Mouse (Mus musculus) embryonic facial prominence, embryonic 11.5 days (tissue): ENCODE data around the gene Tm4sf19. TPM values are rescaled to one million over a fixed set of nuclear protein-coding genes. Genes with fewer than 3 reads are reported as not detected.

Experiments
- ATAC-seq: fragments of 200-750 bp; cut with Nextera tagmentation; replicated peaks from 2 replicates; pipeline ENCODE4 v1.8.0; 2017; ENCODE audit warnings: low read depth; ENCODE audit not compliant: insufficient number of reproducible peaks, low FRiP score, low TSS enrichment
- DNase-seq: peaks from one replicate; pipeline ENCODE4 v3.0.0-alpha.2; 2015; ENCODE audit warnings: low spot score
- H3K27ac ChIP-seq: fragments of 300-500 bp; sonication (generic); replicated peaks from 2 replicates; pipeline ENCODE4 v1.5.1; 2014; ENCODE audit warnings: mild to moderate bottlenecking, low read depth, low read length, control low read depth
- H3K27me3 ChIP-seq: fragments of 300-500 bp; sonication (generic); 2 replicates; pipeline ENCODE4 v1.6.1; 2014; ENCODE audit warnings: mild to moderate bottlenecking, low read length, moderate library complexity, mixed read lengths; ENCODE audit not compliant: control insufficient read depth, insufficient read depth
- H3K36me3 ChIP-seq: fragments of 300-500 bp; sonication (generic); replicated peaks from 2 replicates; pipeline ENCODE4 v1.6.1; 2014; ENCODE audit warnings: low read depth, mild to moderate bottlenecking, low read length, moderate library complexity, mixed read lengths; ENCODE audit not compliant: control insufficient read depth, insufficient read depth
- H3K4me1 ChIP-seq: fragments of 300-500 bp; sonication (generic); 2 replicates; pipeline ENCODE4 v1.6.1; 2014; ENCODE audit warnings: low read length, mixed read lengths; ENCODE audit not compliant: control insufficient read depth, insufficient read depth
- H3K4me2 ChIP-seq: fragments of 300-500 bp; sonication (generic); 2 replicates; pipeline ENCODE4 v1.6.1; 2014; ENCODE audit warnings: low read depth, mild to moderate bottlenecking, control low read depth, low read length, moderate library complexity
- H3K4me3 ChIP-seq: fragments of 300-500 bp; sonication (generic); 2 replicates; pipeline ENCODE4 v1.5.1; 2014; ENCODE audit warnings: low read depth, low read length, control low read depth
- H3K9ac ChIP-seq: fragments of 300-500 bp; sonication (generic); replicated peaks from 2 replicates; pipeline ENCODE4 v1.6.1; 2014; ENCODE audit warnings: mild to moderate bottlenecking, control low read depth, low read length
- H3K9me3 ChIP-seq: fragments of 300-500 bp; sonication (generic); replicated peaks from 2 replicates; pipeline ENCODE4 v1.6.1; 2016; ENCODE audit warnings: mild to moderate bottlenecking, low read length, inconsistent platforms, mixed read lengths; ENCODE audit not compliant: control insufficient read depth
- WGBS: fragments of 180-500 bp; shearing (Covaris S2); extraction: QIAGEN DNeasy Blood & Tissue Kit; methylation state at CpG from one replicate; pipeline ENCODE4 v1.1.7; 2014; 5-methylcytosine and 5-hydroxymethylcytosine counted together
- polyA plus RNA-seq: library from polyadenylated mRNA; unstranded; fragments of >200 nt; fragmentation: Nextera tagmentation; extraction: Ambion mirVana; gene quantifications from 2 replicates; pipeline ENCODE4 v1.2.1, GENCODE M21; 2014

Tm4sf19 gene
- polyA plus RNA-seq, 1 experiment from 2014 or later = 0.22 TPM

DNA sequence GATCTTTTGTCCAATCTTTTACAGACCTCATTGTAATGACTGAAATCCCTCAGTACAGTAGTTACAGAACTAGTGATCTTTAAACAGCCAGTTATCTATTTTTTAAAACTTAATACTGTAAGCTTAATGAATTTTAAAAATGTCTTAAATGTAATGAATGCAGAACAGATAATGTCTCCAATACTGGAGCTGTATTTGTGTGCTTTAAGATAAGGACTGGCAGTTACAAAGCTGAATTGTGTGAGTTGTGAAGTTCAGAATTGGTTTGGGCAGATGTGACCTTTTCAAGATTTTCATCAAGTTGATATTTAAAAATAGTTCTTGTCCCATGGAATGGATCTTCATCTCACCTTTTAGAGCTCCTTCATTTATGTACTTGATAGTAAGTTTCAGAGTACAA lies 11.3 kb upstream of the Tm4sf19 start:
- DNase-seq = no peak
- Histone ChIP-seq H3K4me1 (no peaks in the 10 kb centered on the region), H3K36me3 (no peaks in the 10 kb centered on the region; the same call in none of the 2 replicates), H3K9me3 (no peaks in the 10 kb centered on the region), H3K27ac (no peak overlapping the region), H3K4me3 (no peak overlapping the region), H3K9ac (no peak overlapping the region), H3K27me3 (no peaks in the 10 kb centered on the region), H3K4me2 (no peak overlapping the region)
- ATAC-seq = no peak

DNA sequence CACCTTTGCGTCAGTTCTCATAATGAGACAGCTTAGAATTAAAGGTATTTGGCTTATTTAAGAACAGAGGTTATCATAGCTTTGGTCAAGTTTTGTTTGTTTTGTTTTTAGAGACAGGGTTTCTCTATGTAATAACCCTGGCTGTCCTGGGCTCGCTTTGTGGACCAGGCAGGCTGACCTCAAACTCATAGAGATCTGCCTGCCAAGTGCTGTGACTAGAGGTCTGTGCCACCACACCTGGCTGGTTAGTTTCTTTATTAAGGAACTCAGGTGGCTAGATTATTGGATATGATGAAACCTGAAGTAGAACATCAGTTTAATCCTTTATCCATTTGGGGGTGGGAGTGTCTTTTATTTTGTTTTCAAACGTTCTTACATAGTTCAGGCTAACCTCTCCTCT lies 10.5 kb upstream of the Tm4sf19 start:
- 92% methylated on average over 3 of the region's 3 CpGs for WGBS
- no peak for DNase-seq

DNA sequence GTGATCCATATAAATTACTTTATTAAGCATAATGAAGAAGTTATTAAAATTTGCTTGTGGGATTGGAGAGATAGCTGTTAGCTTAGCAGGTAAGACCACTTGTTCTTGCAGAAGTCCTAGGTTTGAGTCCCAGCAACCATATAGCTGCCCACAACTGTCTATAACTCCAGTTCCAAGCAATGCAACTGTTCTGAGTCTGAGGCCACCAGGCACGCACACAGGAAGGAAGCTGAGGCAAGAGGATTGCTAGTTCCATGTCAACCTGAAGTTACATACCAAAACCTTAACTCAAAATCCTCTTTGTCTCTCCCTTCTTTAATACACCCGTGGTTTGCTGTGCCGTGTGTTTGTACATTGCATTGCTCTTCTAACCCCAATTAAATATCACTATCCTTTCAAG lies 9.4 kb upstream of the Tm4sf19 start:
- Histone ChIP-seq H3K36me3 (no peaks in the 10 kb centered on the region; the same call in 1 of the 2 replicates), H3K4me2 (no peak overlapping the region), H3K4me3 (no peak overlapping the region), H3K9ac (no peak overlapping the region), H3K4me1 (no peaks in the 10 kb centered on the region; the same call in 1 of the 2 replicates), H3K27ac (no peak overlapping the region), H3K27me3 (no peaks in the 10 kb centered on the region), H3K9me3 (no peaks in the 10 kb centered on the region)
- 96% methylated on average over 3 of the region's 3 CpGs for WGBS
- no peak for DNase-seq
- ATAC-seq = no peak

More for the DNA sequence above, 10.5 kb upstream of the Tm4sf19 start:
- H3K4me1 ChIP-seq = no peaks in the 10 kb centered on the region
- no peaks in the 10 kb centered on the region; the same call in none of the 2 replicates for H3K36me3 ChIP-seq
- H3K27ac ChIP-seq = no peak overlapping the region
- no peak overlapping the region for H3K9ac ChIP-seq
- H3K27me3 ChIP-seq = no peaks in the 10 kb centered on the region
- H3K4me2 ChIP-seq = no peak overlapping the region
- no peaks in the 10 kb centered on the region for H3K9me3 ChIP-seq
- H3K4me3 ChIP-seq = no peak overlapping the region
- ATAC-seq = no peak

DNA sequence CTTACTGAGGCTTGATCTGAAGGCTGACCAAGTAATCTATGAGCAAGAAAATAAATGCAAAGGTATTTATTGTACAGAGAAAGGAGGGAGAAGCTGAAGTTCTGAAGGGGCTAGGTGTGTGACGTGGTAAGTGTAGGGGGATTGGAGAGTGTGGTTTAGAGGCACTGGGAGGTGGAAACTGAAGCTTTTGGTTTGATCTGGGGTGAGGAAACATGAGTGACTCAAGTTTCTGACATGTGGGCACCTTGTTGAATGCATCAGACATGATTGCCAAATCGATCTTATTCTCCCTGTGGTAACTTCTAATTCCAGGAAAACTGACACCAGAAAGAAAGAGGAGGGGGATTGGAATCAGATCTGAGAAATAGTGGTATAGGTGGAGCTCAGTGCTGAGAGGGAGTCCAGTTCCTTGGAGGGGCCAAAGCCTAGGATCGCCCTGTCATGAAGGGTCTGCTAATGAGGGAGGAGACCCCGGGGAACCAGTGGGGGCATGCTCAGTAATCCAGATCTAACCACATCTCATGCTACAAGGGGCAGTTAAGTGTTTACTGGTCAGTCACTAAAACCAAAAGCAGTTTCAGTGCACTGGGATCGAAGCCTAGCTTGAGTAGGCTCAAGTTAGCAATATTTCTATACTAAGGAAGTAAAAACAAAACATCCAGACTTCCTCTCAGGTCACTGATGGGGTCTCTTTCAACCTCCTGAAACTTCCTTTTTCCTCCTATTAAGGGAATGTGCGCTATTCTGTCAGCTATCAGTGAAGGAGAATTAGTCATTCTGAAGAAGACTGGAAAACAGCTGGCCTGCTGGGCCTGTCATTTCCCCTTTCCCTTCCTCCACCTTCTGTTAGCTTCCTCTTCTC lies 4.4 kb upstream of the Tm4sf19 start:
- H3K27ac ChIP-seq = 0 out of 2 replicates have a peak overlapping the region, but pooled peaks have one; percentile 25

DNA sequence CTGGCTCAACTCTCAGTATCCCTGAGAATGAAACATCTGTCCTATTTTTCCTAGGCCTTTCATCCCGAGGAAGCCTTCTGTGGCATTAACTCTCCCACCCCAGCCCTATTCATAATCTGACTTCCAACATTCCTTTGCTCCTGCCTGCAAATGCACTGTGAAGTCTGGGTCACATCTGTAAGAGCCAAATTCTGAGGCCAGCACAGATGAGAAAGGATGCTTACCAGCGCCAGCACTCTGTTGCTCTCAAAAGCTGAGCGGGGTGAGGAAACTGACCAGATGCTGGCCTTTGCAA lies 3.8 kb upstream of the Tm4sf19 start:
- 67% methylated on average over 3 of the region's 3 CpGs for WGBS

More for the DNA sequence above, 4.4 kb upstream of the Tm4sf19 start:
- ATAC-seq (no peak), DNase-seq (no peak)
- H3K4me3 ChIP-seq = no peak overlapping the region
- H3K27me3 ChIP-seq = no peaks in the 10 kb centered on the region
- WGBS = 65% methylated on average over 6 of the region's 6 CpGs
- H3K9me3 ChIP-seq = no peaks in the 10 kb centered on the region
- H3K9ac ChIP-seq = no peak overlapping the region
- no peaks in the 10 kb centered on the region; the same call in 1 of the 2 replicates for H3K36me3 ChIP-seq
- H3K4me2 ChIP-seq = no peak overlapping the region
- no peaks in the 10 kb centered on the region; the same call in 1 of the 2 replicates for H3K4me1 ChIP-seq

DNA sequence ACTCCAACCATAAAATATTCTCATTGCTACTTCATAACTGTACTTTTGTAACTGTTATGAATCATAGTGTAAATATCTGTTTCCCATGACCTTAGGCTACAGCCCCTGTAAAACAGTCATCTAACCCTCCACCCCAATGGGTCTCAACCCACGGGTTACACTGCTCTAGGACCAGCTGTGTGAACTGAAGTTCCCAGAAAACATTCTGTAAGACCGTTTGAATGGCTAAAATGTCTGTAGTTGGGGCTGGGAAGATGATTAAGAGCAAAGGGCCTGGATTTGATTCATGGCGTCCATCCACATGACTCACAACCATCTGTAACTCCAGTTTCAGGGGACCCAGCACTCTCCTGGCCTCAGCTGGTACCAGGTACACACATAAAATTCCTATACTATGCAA lies 2.1 kb upstream of the Tm4sf19 start:
- H3K27ac ChIP-seq = no peak overlapping the region
- WGBS = 78% methylated on average over 3 of the region's 3 CpGs

More for the DNA sequence above, 3.8 kb upstream of the Tm4sf19 start:
- H3K9ac ChIP-seq = no peak overlapping the region
- no peaks in the 10 kb centered on the region; the same call in 1 of the 2 replicates for H3K36me3 ChIP-seq
- no peak for DNase-seq
- H3K4me2 ChIP-seq = no peak overlapping the region
- ATAC-seq = no peak
- no peaks in the 10 kb centered on the region; the same call in 1 of the 2 replicates for H3K4me1 ChIP-seq
- no peak overlapping the region for H3K4me3 ChIP-seq
- H3K27ac ChIP-seq = 0 out of 2 replicates have a peak overlapping the region, but pooled peaks have one; percentile 25
- no peaks in the 10 kb centered on the region for H3K27me3 ChIP-seq
- H3K9me3 ChIP-seq = no peaks in the 10 kb centered on the region

DNA sequence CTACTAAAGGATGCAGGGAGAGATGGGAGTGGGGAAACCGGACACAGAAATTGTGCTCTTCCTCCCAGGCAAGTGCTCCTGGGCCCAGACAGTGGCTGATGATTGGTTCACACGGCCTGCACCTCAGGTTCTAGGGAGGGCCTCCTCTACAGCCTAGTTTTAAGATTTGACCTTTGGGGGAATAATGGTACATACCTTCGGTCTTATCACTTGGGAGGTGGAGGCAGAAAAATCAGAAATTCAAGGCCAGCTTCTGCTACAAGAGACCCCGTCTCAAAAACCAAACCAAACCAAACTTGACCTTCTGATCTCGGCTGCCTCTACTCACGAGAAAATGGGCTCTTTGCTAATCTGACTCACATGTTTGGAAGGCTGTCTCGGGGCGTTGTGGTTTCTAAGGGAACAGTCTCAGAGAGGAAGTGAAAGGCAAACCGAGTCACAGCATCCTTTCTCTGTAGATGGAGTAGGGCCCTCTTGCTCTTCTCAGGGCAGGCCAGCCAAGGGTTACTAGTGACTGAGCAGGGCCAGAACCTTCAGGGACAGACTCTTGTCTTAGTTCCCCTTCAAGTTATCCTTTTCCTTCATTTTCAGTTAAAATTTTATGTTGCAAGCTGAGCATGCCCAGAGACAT lies 1.1 kb downstream of the Tm4sf19 start:
- no peak for DNase-seq
- H3K9me3 ChIP-seq = no peaks in the 10 kb centered on the region
- ATAC-seq = no peak
- H3K36me3 ChIP-seq = no peaks in the 10 kb centered on the region
- no peaks in the 10 kb centered on the region for H3K27me3 ChIP-seq
- H3K9ac ChIP-seq = no peak overlapping the region
- no peak overlapping the region for H3K27ac ChIP-seq
- no peak overlapping the region for H3K4me2 ChIP-seq
- WGBS = 65% methylated on average over 9 of the region's 9 CpGs
- H3K4me1 ChIP-seq = no peaks in the 10 kb centered on the region
- H3K4me3 ChIP-seq = no peak overlapping the region

More for the DNA sequence above, 2.1 kb upstream of the Tm4sf19 start:
- Histone ChIP-seq H3K9me3 (no peaks in the 10 kb centered on the region), H3K36me3 (no peaks in the 10 kb centered on the region), H3K9ac (no peak overlapping the region), H3K4me1 (no peaks in the 10 kb centered on the region; the same call in 1 of the 2 replicates), H3K27me3 (no peaks in the 10 kb centered on the region), H3K4me3 (no peak overlapping the region), H3K4me2 (no peak overlapping the region)
- DNase-seq (no peak), ATAC-seq (no peak)

DNA sequence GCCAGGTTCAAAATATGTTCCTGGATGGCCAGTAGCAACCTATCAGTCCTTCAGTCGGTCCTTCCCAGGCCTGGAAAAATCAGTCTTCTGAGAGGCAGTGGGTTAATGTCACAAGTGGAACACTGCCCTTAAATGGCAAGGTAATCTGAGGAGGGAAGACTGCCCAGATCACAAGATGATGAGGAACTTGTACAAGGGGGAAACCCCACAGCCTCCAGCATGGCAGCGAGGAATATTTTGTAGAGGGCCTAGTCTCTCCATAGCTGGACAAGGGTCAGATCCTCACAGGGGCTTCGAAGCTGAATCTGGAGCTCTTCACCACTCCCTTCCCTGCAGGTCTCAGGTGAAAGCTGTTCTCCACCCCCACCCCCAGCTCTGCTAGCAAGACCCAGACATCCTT lies 2.5 kb downstream of the Tm4sf19 start:
- DNase-seq (no peak), ATAC-seq (no peak)
- Histone ChIP-seq H3K9me3 (no peaks in the 10 kb centered on the region), H3K4me3 (no peak overlapping the region), H3K4me2 (no peak overlapping the region), H3K27me3 (no peaks in the 10 kb centered on the region), H3K9ac (no peak overlapping the region), H3K36me3 (no peaks in the 10 kb centered on the region), H3K27ac (no peak overlapping the region), H3K4me1 (no peaks in the 10 kb centered on the region)
- WGBS = 85% methylated on average over 3 of the region's 3 CpGs
